Comparison of ENCODE assay signal across 10 mouse cellular contexts in genomic region chr2:120630246-120630645, GRCm38 (mm10). TPM values are rescaled to one million over a fixed set of nuclear protein-coding genes. Genes with fewer than 3 reads are reported as not detected.
DNase-seq lines count a peak whose midpoint lies in the region; ATAC-seq and TF ChIP-seq lines count a peak whose summit lies in the region.
"Had no signal": no experiment of that assay in that cellular context is flagged by ENCODE, and none has a peak within 500 bp of the region (broad histone marks: within the 10 kb centered on the region; RNA-seq: fewer than 3 reads in every experiment).

No protein-coding gene starts in this region.

- H3K9ac ChIP-seq in hindbrain, embryonic 14.5 days = no peak overlapping the region
- no peak overlapping the region for H3K9ac ChIP-seq in hindbrain, embryonic 11.5 days (ENCODE audit: low read depth, low read length)
- no peak overlapping the region for H3K9ac ChIP-seq in midbrain, embryonic 15.5 days
- no peak overlapping the region for H3K9ac ChIP-seq in midbrain, postnatal 0 days (replicated peaks; ENCODE audit: low read length, poor library complexity, severe bottlenecking)
- H3K9ac ChIP-seq in intestine, embryonic 16.5 days (ENCODE audit: low read depth, low read length) = no peak overlapping the region

- H3K27ac ChIP-seq in hindbrain, embryonic 14.5 days = no peak overlapping the region
- no peak overlapping the region for H3K27ac ChIP-seq in hindbrain, embryonic 11.5 days (ENCODE audit: low read depth, low read length)
- H3K27ac ChIP-seq in midbrain, embryonic 15.5 days = no peak overlapping the region
- H3K27ac ChIP-seq in midbrain, postnatal 0 days (ENCODE audit: low read depth, low read length) = no peak overlapping the region
- H3K27ac ChIP-seq in intestine, embryonic 16.5 days (ENCODE audit: low read length) = no peak overlapping the region

- no peak overlapping the region for H3K4me3 ChIP-seq in hindbrain, embryonic 14.5 days (replicated peaks; ENCODE audit: low read length)
- H3K4me3 ChIP-seq in hindbrain, embryonic 11.5 days (ENCODE audit: low read depth, low read length) = no peak overlapping the region
- H3K4me3 ChIP-seq in midbrain, embryonic 15.5 days = no peak overlapping the region
- no peak overlapping the region for H3K4me3 ChIP-seq in midbrain, postnatal 0 days (ENCODE audit: low read depth, low read length)
- H3K4me3 ChIP-seq in intestine, embryonic 16.5 days (ENCODE audit: low read length) = no peak overlapping the region

- peak overlapping the region; percentile 63 for H3K4me2 ChIP-seq in hindbrain, embryonic 14.5 days (replicated peaks)
- no peak overlapping the region for H3K4me2 ChIP-seq in hindbrain, embryonic 11.5 days (replicated peaks; ENCODE audit: low read depth, low read length)
- peak overlapping the region; percentile 14; the same call in 1 of the 2 replicates for H3K4me2 ChIP-seq in midbrain, embryonic 15.5 days
- no peak overlapping the region for H3K4me2 ChIP-seq in midbrain, postnatal 0 days (ENCODE audit: low read depth, low read length, poor library complexity, severe bottlenecking)
- peak overlapping the region; percentile 69; the same call in 1 of the 2 replicates for H3K4me2 ChIP-seq in intestine, embryonic 16.5 days (ENCODE audit: low read depth, low read length)

- 76% methylated on average over 2 of the region's 2 CpGs for WGBS in hindbrain, embryonic 14.5 days
- WGBS in hindbrain, embryonic 11.5 days = 84% methylated on average over 2 of the region's 2 CpGs
- WGBS in midbrain, embryonic 15.5 days = 90% methylated on average over 2 of the region's 2 CpGs
- 81% methylated on average over 2 of the region's 2 CpGs for WGBS in midbrain, postnatal 0 days
- WGBS in intestine, embryonic 16.5 days = 84% methylated on average over 2 of the region's 2 CpGs

- no peak for ATAC-seq in hindbrain, embryonic 14.5 days (ENCODE audit: low FRiP score)
- ATAC-seq in hindbrain, embryonic 11.5 days (ENCODE audit: low FRiP score) = no peak
- ATAC-seq in midbrain, embryonic 15.5 days (replicated peaks) = no peak
- ATAC-seq in midbrain, postnatal 0 days (ENCODE audit: low FRiP score) = no peak
- ATAC-seq in intestine, embryonic 16.5 days = no peak

- no peak for DNase-seq in hindbrain, embryonic 14.5 days (ENCODE audit: low spot score)
- DNase-seq in hindbrain, embryonic 11.5 days (ENCODE audit: low spot score) = no peak
- DNase-seq in midbrain, postnatal 0 days (ENCODE audit: low spot score) = no peak
- DNase-seq in adrenal gland, adult 8-10 months = no peak
- DNase-seq in cerebellum, adult 9-10 months = no peak
- no peak for DNase-seq in layer of hippocampus, adult 18-20 months (ENCODE audit: low spot score in 2 of 2)
- DNase-seq: thymus, adult 2 months had no signal

- peaks cover 13% of the 10 kb centered on the region; the same call in 1 of the 2 replicates for H3K36me3 ChIP-seq in hindbrain, embryonic 14.5 days (replicated peaks; ENCODE audit: control insufficient read depth, insufficient read depth)
- H3K36me3 ChIP-seq in hindbrain, embryonic 11.5 days (ENCODE audit: control insufficient read depth, insufficient read depth, low read length) = no peaks in the 10 kb centered on the region
- H3K36me3 ChIP-seq in midbrain, embryonic 15.5 days (replicated peaks) = peaks cover 4% of the 10 kb centered on the region; the same call in 1 of the 2 replicates
- H3K36me3 ChIP-seq in midbrain, postnatal 0 days (ENCODE audit: insufficient read depth, low read length) = peaks cover 4% of the 10 kb centered on the region; the same call in 1 of the 2 replicates
- H3K36me3 ChIP-seq in intestine, embryonic 16.5 days (ENCODE audit: control insufficient read depth, insufficient read depth, low read length) = peaks cover 5% of the 10 kb centered on the region; the same call in 1 of the 2 replicates

- H3K27me3 ChIP-seq in hindbrain, embryonic 14.5 days (ENCODE audit: control insufficient read depth, insufficient read depth, low read length) = no peaks in the 10 kb centered on the region
- no peaks in the 10 kb centered on the region for H3K27me3 ChIP-seq in hindbrain, embryonic 11.5 days (ENCODE audit: control insufficient read depth, insufficient read depth, low read length)
- H3K27me3 ChIP-seq in midbrain, embryonic 15.5 days (replicated peaks) = no peaks in the 10 kb centered on the region
- H3K27me3 ChIP-seq in midbrain, postnatal 0 days (ENCODE audit: insufficient read depth, low read length) = no peaks in the 10 kb centered on the region
- no peaks in the 10 kb centered on the region for H3K27me3 ChIP-seq in intestine, embryonic 16.5 days (replicated peaks; ENCODE audit: control insufficient read depth, insufficient read depth, low read length)

- H3K4me1 ChIP-seq in hindbrain, embryonic 14.5 days (replicated peaks; ENCODE audit: control insufficient read depth, insufficient read depth, low read length) = peaks cover 6% of the 10 kb centered on the region
- no peaks in the 10 kb centered on the region for H3K4me1 ChIP-seq in hindbrain, embryonic 11.5 days (replicated peaks; ENCODE audit: control insufficient read depth, insufficient read depth, low read length)
- peaks cover 11% of the 10 kb centered on the region for H3K4me1 ChIP-seq in midbrain, embryonic 15.5 days
- 0 out of 2 replicates have a peak, but pooled peaks cover 5% of the 10 kb centered on the region for H3K4me1 ChIP-seq in midbrain, postnatal 0 days (ENCODE audit: insufficient read depth, low read length)
- no peaks in the 10 kb centered on the region; the same call in none of the 2 replicates for H3K4me1 ChIP-seq in intestine, embryonic 16.5 days (ENCODE audit: control insufficient read depth, insufficient read depth, low read length)

- TF ChIP-seq CTCF in midbrain, postnatal 0 days (IDR thresholded peaks at IDR 0.05) = no peak

- no peaks in the 10 kb centered on the region for H3K9me3 ChIP-seq in hindbrain, embryonic 14.5 days (ENCODE audit: control insufficient read depth, low read length)
- no peaks in the 10 kb centered on the region for H3K9me3 ChIP-seq in hindbrain, embryonic 11.5 days (ENCODE audit: control insufficient read depth, low read length)
- H3K9me3 ChIP-seq in midbrain, embryonic 15.5 days = no peaks in the 10 kb centered on the region
- H3K9me3 ChIP-seq in midbrain, postnatal 0 days (ENCODE audit: low read length) = no peaks in the 10 kb centered on the region
- H3K9me3 ChIP-seq in intestine, embryonic 16.5 days (ENCODE audit: control insufficient read depth, low read length) = no peaks in the 10 kb centered on the region
- H3K9me3 ChIP-seq: midbrain, embryonic 10.5 days had no signal

RNA-seq across cellular contexts. Expression of gene Stard9, which starts 1.3 kb away (rescaled TPM):
- 4.7 and 7.0 TPM in 2 replicates for polyA plus RNA-seq in hindbrain, embryonic 14.5 days (2014; fragmentation: Nextera tagmentation; extraction: Ambion mirVana)
- polyA plus RNA-seq in hindbrain, embryonic 11.5 days (2014; fragmentation: Nextera tagmentation; extraction: Ambion mirVana) = 3.5 and 6.4 TPM in 2 replicates
- 4.1 and 5.1 TPM in 2 replicates for polyA plus RNA-seq in midbrain, embryonic 15.5 days (2015; fragmentation: Nextera tagmentation; extraction: Ambion mirVana)
- total RNA-seq in midbrain, postnatal 0 days (2014; rRNA removed) = 10.6 and 11.4 TPM in 2 replicates
- polyA plus RNA-seq in midbrain, postnatal 0 days (2015; fragmentation: Nextera tagmentation; extraction: Ambion mirVana) = 1.6 and 2.4 TPM in 2 replicates
- polyA plus RNA-seq in intestine, embryonic 16.5 days (2015; fragmentation: Nextera tagmentation; extraction: Ambion mirVana) = 2.5 and 3.3 TPM in 2 replicates
- total RNA-seq in adrenal gland, adult 8-10 months (2022) = 10 to 100 TPM; 15.8 to 28.3 (median 19.3) TPM
- total RNA-seq in layer of hippocampus, adult 18-20 months (2021) = 1 to 10 TPM; 7.5 to 8.2 TPM

RNA-seq across cellular contexts. Expression of gene Lrrc57, which starts 20.9 kb away (rescaled TPM):
- 30.8 and 31.4 TPM in 2 replicates for polyA plus RNA-seq in hindbrain, embryonic 14.5 days (2014; fragmentation: Nextera tagmentation; extraction: Ambion mirVana)
- 34.0 and 39.3 TPM in 2 replicates for polyA plus RNA-seq in hindbrain, embryonic 11.5 days (2014; fragmentation: Nextera tagmentation; extraction: Ambion mirVana)
- 28.7 and 31.5 TPM in 2 replicates for polyA plus RNA-seq in midbrain, embryonic 15.5 days (2015; fragmentation: Nextera tagmentation; extraction: Ambion mirVana)
- total RNA-seq in midbrain, postnatal 0 days (2014; rRNA removed) = 30.3 and 44.9 TPM in 2 replicates
- 22.4 and 22.7 TPM in 2 replicates for polyA plus RNA-seq in midbrain, postnatal 0 days (2015; fragmentation: Nextera tagmentation; extraction: Ambion mirVana)
- 19.5 and 22.4 TPM in 2 replicates for polyA plus RNA-seq in intestine, embryonic 16.5 days (2015; fragmentation: Nextera tagmentation; extraction: Ambion mirVana)
- 10 to 100 TPM; 18.6 to 22.0 (median 21.5) TPM for total RNA-seq in adrenal gland, adult 8-10 months (2022)
- 10 to 100 TPM; 30.9 to 32.2 TPM for total RNA-seq in layer of hippocampus, adult 18-20 months (2021)

RNA-seq across cellular contexts. Expression of gene Haus2, which starts 21.1 kb away (rescaled TPM):
- 25.3 and 28.7 TPM in 2 replicates for polyA plus RNA-seq in hindbrain, embryonic 14.5 days (2014; fragmentation: Nextera tagmentation; extraction: Ambion mirVana)
- 36.0 and 40.6 TPM in 2 replicates for polyA plus RNA-seq in hindbrain, embryonic 11.5 days (2014; fragmentation: Nextera tagmentation; extraction: Ambion mirVana)
- polyA plus RNA-seq in midbrain, embryonic 15.5 days (2015; fragmentation: Nextera tagmentation; extraction: Ambion mirVana) = 27.1 and 30.2 TPM in 2 replicates
- 24.8 and 34.7 TPM in 2 replicates for total RNA-seq in midbrain, postnatal 0 days (2014; rRNA removed)
- 29.3 and 32.2 TPM in 2 replicates for polyA plus RNA-seq in midbrain, postnatal 0 days (2015; fragmentation: Nextera tagmentation; extraction: Ambion mirVana)
- polyA plus RNA-seq in intestine, embryonic 16.5 days (2015; fragmentation: Nextera tagmentation; extraction: Ambion mirVana) = 16.9 and 20.6 TPM in 2 replicates
- 10 to 100 TPM; 14.4 to 15.4 (median 14.9) TPM for total RNA-seq in adrenal gland, adult 8-10 months (2022)
- total RNA-seq in layer of hippocampus, adult 18-20 months (2021) = 10 to 100 TPM; 12.1 to 12.2 TPM

Comparison
In these comparisons a context has a peak if more than half of its experiments do, and no peak if none do; other contexts are left out.
1. H3K4me2 ChIP-seq: peak in hindbrain, embryonic 14.5 days (single experiment), midbrain, embryonic 15.5 days (single experiment) and intestine, embryonic 16.5 days (single experiment); none in hindbrain, embryonic 11.5 days (single experiment) and midbrain, postnatal 0 days (single experiment).